Mouse (Mus musculus) G1E (cell line): ENCODE results near the gene Gm10591. TPM values are rescaled to one million over a fixed set of nuclear protein-coding genes. Genes with fewer than 3 reads are reported as not detected.
"Not testable (repeated sequence)": the region's sequence is repeated elsewhere in the genome, so short reads cannot be mapped to it uniquely, and the experiment has no call there.

Experiments used
- ATAC-seq: 2 replicates; pipeline ENCODE4 v1.8.0; 2016; ENCODE audit warnings: mild to moderate bottlenecking; ENCODE audit not compliant: insufficient number of reproducible peaks, poor library complexity, low FRiP score, severe bottlenecking; ENCODE audit errors: extremely low read depth
- DNase-seq: peaks from one replicate; pipeline ENCODE4 v3.0.0; 2012; ENCODE audit warnings: low spot score
- H3K27me3 ChIP-seq: 2 replicates; pipeline ENCODE4 v1.6.1; 2012; ENCODE audit warnings: mild to moderate bottlenecking, low read length, inconsistent platforms; ENCODE audit not compliant: insufficient read depth
- H3K36me3 ChIP-seq: replicated peaks from 2 replicates; pipeline ENCODE3; 2012; ENCODE audit warnings: mild to moderate bottlenecking, inconsistent platforms
- H3K4me1 ChIP-seq: 2 replicates; pipeline ENCODE4 v1.6.1; 2012; ENCODE audit warnings: low read depth, low read length, inconsistent platforms, mixed read lengths; ENCODE audit not compliant: insufficient read depth
- H3K4me3 ChIP-seq: 2 replicates; pipeline ENCODE4 v1.5.1; 2012; ENCODE audit warnings: low read depth, mild to moderate bottlenecking, inconsistent platforms, low read length, moderate library complexity, mixed read lengths
- H3K9me3 ChIP-seq: replicated peaks from 2 replicates; pipeline ENCODE4 v1.6.1; 2012; ENCODE audit warnings: inconsistent platforms
- polyA plus RNA-seq: library from polyadenylated mRNA; stranded (reverse); fragments of >175 nt; gene quantifications from 2 replicates; pipeline ENCODE4 v1.2.3, GENCODE M21; 2012
- total RNA-seq, 2 experiments: library from RNA; stranded (forward) in 1 of 2; stranded (reverse) in 1 of 2; fragments of 200-1000 nt in 1 of 2; fragments of >200 nt in 1 of 2; fragmentation: Nextera tagmentation in 1 of 2; gene quantifications; 2 replicates each; pipeline ENCODE4 v1.2.3; 2014 to 2017

The Gm10591 gene
- total RNA-seq (2014; fragmentation: Nextera tagmentation) (not detected in 2 replicates), total RNA-seq (2017) (not detected in 2 replicates), polyA plus RNA-seq (not detected in 2 replicates)

- DNase-seq, H3K27me3 ChIP-seq, ATAC-seq, H3K4me3 ChIP-seq, H3K4me1 ChIP-seq, H3K9me3 ChIP-seq, H3K36me3 ChIP-seq: not testable (repeated sequence)
Observed at GRCm38 (mm10) chr4:42611895-42612294, at the start of gene Gm10591. Gm10591 (plus strand) TSS chr4:42612195.

GRCm38 (mm10) chr4:42629419-42629818, 17.4 kb downstream of the Gm10591 start, which contains the start of gene Gm2564:
Gm2564 (plus strand) TSS chr4:42629719.
- not testable (repeated sequence) for H3K9me3 ChIP-seq, H3K36me3 ChIP-seq, H3K4me3 ChIP-seq, ATAC-seq, H3K27me3 ChIP-seq, H3K4me1 ChIP-seq, DNase-seq

GRCm38 (mm10) chr4:42654951-42655350, 43.0 kb downstream of the Gm10591 start, which contains the start of gene Ccl27b:
Ccl27b (plus strand) TSS chr4:42655251.
- ATAC-seq, H3K4me3 ChIP-seq, H3K27me3 ChIP-seq, DNase-seq, H3K36me3 ChIP-seq, H3K9me3 ChIP-seq, H3K4me1 ChIP-seq: not testable (repeated sequence)

GRCm38 (mm10) chr4:42661793-42662192, 49.8 kb downstream of the Gm10591 start, which contains the start of gene Il11ra2:
Il11ra2 (minus strand) TSS chr4:42661893.
- not testable (repeated sequence) for H3K9me3 ChIP-seq, H3K27me3 ChIP-seq, H3K36me3 ChIP-seq, H3K4me1 ChIP-seq, H3K4me3 ChIP-seq, ATAC-seq, DNase-seq

Other genes with a start within 250 kb of the Gm10591 start
- not detected in 2 replicates for gene Gm21586, start 172.8 kb upstream of the Gm10591 start, total RNA-seq (2014; fragmentation: Nextera tagmentation)
- gene Gm21586, start 172.8 kb upstream of the Gm10591 start, total RNA-seq (2017): not detected in 2 replicates
- not detected in 2 replicates for gene Gm21586, start 172.8 kb upstream of the Gm10591 start, polyA plus RNA-seq
- not detected in 2 replicates for gene Gm2163, start 145.4 kb upstream of the Gm10591 start, total RNA-seq (2014; fragmentation: Nextera tagmentation)
- gene Gm2163, start 145.4 kb upstream of the Gm10591 start, total RNA-seq (2017): not detected in 2 replicates
- not detected in 2 replicates for gene Gm2163, start 145.4 kb upstream of the Gm10591 start, polyA plus RNA-seq
- not detected in 2 replicates for gene Fam205a2, start 84.0 kb upstream of the Gm10591 start, total RNA-seq (2014; fragmentation: Nextera tagmentation)
- gene Fam205a2, start 84.0 kb upstream of the Gm10591 start, total RNA-seq (2017): not detected in 2 replicates
- gene Fam205a2, start 84.0 kb upstream of the Gm10591 start, polyA plus RNA-seq: not detected in 2 replicates
- not detected in 2 replicates for gene Gm2564, start 17.5 kb downstream of the Gm10591 start, total RNA-seq (2014; fragmentation: Nextera tagmentation)
- gene Gm2564, start 17.5 kb downstream of the Gm10591 start, total RNA-seq (2017): not detected in 2 replicates
- gene Gm2564, start 17.5 kb downstream of the Gm10591 start, polyA plus RNA-seq: not detected in 2 replicates
- not detected in 2 replicates for gene Ccl27b, start 43.1 kb downstream of the Gm10591 start, total RNA-seq (2014; fragmentation: Nextera tagmentation)
- gene Ccl27b, start 43.1 kb downstream of the Gm10591 start, total RNA-seq (2017): not detected in 2 replicates
- gene Ccl27b, start 43.1 kb downstream of the Gm10591 start, polyA plus RNA-seq: not detected in 2 replicates
- not detected in 2 replicates for gene Il11ra2, start 49.7 kb downstream of the Gm10591 start, total RNA-seq (2014; fragmentation: Nextera tagmentation)
- not detected in 2 replicates for gene Il11ra2, start 49.7 kb downstream of the Gm10591 start, total RNA-seq (2017)
- gene Il11ra2, start 49.7 kb downstream of the Gm10591 start, polyA plus RNA-seq: not detected in 2 replicates
- gene 4930578G10Rik, start 123.3 kb downstream of the Gm10591 start, total RNA-seq (2014; fragmentation: Nextera tagmentation): not detected in 2 replicates
- gene 4930578G10Rik, start 123.3 kb downstream of the Gm10591 start, total RNA-seq (2017): 0.22 TPM in 1 of 2 replicates, not detected in the other
- gene 4930578G10Rik, start 123.3 kb downstream of the Gm10591 start, polyA plus RNA-seq: not detected in 2 replicates
- not detected in 2 replicates for gene Ccl19, start 144.4 kb downstream of the Gm10591 start, total RNA-seq (2014; fragmentation: Nextera tagmentation)
- gene Ccl19, start 144.4 kb downstream of the Gm10591 start, total RNA-seq (2017): not detected in 2 replicates
- not detected in 2 replicates for gene Ccl19, start 144.4 kb downstream of the Gm10591 start, polyA plus RNA-seq
- not detected in 2 replicates for gene Ccl21a, start 161.8 kb downstream of the Gm10591 start, total RNA-seq (2014; fragmentation: Nextera tagmentation)
- gene Ccl21a, start 161.8 kb downstream of the Gm10591 start, total RNA-seq (2017): not detected in 2 replicates
- not detected in 2 replicates for gene Ccl21a, start 161.8 kb downstream of the Gm10591 start, polyA plus RNA-seq
- 11.5 and 14.5 TPM in 2 replicates for gene Fam205a1, start 241.7 kb downstream of the Gm10591 start, total RNA-seq (2014; fragmentation: Nextera tagmentation)
- 0.12 and 0.16 TPM in 2 replicates for gene Fam205a1, start 241.7 kb downstream of the Gm10591 start, total RNA-seq (2017)
- gene Fam205a1, start 241.7 kb downstream of the Gm10591 start, polyA plus RNA-seq: 0.10 and 0.14 TPM in 2 replicates
- gene Gm12394, start 244.6 kb downstream of the Gm10591 start, total RNA-seq (2014; fragmentation: Nextera tagmentation): 0.34 and 0.60 TPM in 2 replicates
- gene Gm12394, start 244.6 kb downstream of the Gm10591 start, total RNA-seq (2017): not detected in 2 replicates
- not detected in 2 replicates for gene Gm12394, start 244.6 kb downstream of the Gm10591 start, polyA plus RNA-seq